Mouse (Mus musculus) c-Kit-negative CD71-positive TER-119-positive erythroid progenitor cells, embryonic 14.5 days (primary cell): ENCODE results near the gene Gid4.
"Not testable (repeated sequence)": the region's sequence is repeated elsewhere in the genome, so short reads cannot be mapped to it uniquely, and the experiment has no call there.

Source experiments
- DNase-seq: peaks from one replicate; pipeline ENCODE4 v3.0.0-alpha.2; 2013; ENCODE audit warnings: low read depth, low spot score

The Gid4 gene

DNA sequence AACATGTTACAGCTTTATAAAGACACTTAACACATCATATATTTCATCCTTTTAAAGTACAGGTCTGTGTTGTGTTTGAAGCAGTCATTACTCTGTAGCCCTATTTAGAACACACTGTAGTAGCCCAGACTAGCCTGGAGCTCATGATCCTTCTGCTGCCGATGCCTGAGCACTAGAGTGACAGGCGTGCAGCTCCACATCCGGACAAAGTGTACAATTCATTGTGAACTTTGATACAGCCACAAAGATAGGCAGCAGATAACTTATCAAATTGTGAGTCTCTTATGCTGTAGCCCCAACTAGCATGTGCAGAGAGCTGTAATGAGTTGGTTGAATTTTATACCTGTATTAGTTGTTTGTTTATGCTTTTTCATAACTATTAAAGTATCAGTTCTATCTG is 10.7 kb downstream of the Gid4 start:
- DNase-seq: no peak

DNA sequence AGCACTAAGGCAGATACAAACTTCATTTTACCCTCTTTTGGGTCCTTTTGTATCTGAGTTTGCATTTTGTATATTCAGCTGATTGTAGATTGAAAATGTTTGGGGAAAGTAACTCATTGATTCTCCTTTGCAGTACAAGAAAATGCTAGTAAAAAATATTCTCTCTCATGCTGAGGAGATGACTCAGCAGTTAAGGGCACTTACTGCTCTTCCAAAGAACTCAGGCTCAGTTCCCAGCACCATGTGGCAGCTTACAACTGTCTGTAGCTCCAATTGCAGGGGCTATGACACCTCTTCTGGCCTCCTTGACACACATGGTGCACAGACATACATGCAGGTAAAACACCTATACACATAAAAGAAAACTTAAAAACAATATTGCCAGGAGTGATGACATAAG is 16.6 kb downstream of the Gid4 start:
- DNase-seq: no peak

DNA sequence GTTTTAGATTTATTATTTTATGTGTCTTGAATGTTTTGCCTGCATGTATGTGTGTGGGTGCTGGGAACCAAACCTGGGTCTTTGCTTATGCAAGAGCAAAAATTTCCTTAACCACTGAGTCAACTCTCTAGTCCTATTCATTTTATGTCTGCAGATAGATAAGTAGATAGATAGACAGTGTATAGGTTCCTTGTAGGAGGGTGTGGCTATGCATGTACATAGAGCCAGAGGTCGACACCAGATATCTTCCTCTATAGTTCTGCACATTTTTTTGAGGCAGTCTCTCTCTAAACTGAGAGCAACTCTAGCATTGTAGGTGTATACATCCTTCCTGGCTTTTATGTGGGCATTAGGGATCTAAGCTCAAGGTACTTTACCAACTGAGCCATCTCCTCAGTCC is 18.2 kb downstream of the Gid4 start:
- DNase-seq: no peak

DNA sequence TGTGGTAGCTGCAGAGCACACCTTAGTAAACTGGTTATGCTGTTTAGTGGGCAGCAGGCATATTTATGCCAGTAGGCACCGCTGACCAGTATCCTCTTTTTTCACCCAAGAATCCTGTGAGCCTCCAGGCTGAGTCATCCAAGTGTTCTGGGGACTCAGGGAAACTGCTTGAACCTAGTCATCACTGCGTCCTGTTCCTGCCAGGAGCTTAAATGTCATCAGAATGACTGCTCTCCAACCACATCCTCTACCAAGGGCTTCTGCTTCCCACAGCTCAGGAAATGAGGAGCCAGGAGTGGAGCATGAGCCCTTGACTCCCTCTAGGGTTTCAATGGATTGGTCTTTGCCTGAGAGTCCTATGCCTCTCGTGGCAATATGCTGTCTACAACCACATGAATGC is 19.7 kb downstream of the Gid4 start:
- no peak for DNase-seq

DNA sequence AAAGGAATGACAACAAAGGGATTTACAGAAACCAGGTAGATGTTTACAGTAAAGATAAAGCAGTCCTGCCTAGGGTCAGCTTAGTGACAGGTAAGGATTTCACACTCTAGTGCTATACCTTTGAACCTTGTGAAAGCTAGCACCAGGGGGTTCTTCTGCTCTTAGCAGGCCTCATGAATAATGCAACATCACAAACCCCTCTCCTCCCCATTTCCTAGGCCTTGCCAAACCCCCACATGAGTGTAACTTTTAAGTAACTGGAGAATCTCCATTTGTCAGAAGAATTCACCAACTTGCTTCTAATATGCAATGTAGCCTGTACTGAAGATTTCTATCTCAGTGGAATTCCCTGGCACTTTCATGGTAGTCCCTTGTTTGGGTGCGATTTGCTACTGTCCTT is 22.7 kb downstream of the Gid4 start:
- DNase-seq: not testable (repeated sequence)

DNA sequence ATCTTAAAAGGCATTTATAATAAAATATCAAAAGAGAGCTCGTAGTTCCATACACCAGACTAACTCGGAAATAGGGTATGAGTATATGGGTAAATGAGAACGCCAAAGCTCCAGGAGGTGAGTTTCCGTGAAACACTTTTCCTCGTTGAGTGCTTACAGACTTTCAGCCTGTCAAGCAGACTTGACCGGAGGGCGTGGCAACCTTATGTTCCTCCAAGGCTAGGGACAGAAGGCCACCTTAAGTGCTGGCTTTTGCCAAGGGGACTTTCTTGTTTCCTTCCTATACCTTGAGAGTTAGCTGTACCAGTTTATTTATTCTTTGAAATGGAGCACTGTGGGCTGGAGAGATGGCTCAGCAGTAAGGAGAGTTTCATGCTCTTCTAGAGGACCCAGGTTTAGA is 23.2 kb downstream of the Gid4 start:
- DNase-seq: no peak

DNA sequence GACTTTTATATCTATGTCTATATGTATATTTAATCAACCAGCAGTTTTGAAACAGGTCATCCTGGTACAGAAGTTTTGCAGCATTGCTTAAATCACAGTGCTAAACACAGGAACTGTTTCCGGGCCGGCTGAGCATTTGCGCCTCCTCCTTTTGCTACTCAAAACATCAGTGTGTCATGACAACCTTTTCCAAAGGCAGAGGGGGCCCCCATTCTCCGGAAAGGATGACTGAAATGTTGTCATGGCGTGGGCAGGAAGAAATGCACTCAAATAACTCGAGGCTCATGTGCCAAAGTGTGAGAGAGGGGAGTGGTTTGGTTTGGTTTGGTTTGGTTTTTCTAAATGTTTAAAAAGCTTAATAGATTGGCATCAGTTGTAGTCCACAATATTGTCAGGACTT is 26.0 kb downstream of the Gid4 start:
- DNase-seq: no peak

DNA sequence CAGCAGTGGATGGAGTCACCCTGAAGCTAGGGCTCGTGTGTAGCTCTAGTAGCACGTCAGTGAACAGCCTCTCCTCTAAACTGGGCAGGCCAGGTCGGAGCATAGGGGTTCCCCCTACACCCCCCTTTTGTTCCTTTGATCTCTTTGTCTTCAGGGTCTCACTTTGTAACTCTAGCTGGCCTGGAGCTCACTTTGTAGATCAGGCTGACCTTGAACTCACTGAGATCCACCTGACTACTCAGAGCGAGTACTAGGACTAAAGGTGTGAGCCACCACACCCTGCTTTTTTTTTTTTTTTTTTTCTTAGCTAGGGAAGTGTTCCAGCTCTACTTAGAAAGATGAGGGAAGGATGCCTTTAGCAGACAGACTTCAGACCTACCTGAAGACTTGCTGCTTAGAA is 27.1 kb downstream of the Gid4 start:
- no peak for DNase-seq

DNA sequence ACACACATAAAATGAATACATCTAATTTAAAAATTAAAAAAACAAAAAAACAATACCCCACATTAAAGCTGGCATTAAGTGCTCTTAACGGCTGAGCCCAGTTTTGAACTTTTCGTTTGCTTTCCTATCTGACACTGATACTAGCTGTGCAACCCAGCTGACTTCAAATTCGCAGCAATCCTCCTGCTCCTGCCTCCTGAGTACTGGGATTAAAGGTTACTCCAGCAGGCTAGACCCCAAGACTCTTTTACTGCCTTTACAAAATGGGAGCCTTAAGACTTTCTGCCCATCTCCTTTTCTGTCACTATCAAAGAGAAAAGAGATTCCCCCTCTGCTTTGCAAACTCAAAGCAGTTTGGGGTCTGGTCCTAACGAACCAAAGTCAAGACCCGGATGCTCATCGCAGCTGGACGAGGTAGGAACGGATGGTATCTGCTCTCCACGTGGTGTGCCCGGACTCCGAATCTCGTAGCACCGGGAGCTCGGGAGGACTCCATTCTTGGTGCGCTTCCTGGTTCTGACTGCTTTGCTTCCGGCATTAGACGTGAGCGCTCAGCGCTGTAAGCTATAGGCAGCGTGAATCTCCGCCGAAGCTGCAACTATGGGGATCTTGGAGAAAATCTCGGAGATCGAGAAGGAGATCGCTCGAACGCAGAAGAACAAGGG is 37.3 kb downstream of the Gid4 start, which contains the start of gene Drg2:
TSS of gene Drg2 (plus strand) at position 512 of the 665 bp plus-strand sequence.
- DNase-seq: peak; percentile 42

DNA sequence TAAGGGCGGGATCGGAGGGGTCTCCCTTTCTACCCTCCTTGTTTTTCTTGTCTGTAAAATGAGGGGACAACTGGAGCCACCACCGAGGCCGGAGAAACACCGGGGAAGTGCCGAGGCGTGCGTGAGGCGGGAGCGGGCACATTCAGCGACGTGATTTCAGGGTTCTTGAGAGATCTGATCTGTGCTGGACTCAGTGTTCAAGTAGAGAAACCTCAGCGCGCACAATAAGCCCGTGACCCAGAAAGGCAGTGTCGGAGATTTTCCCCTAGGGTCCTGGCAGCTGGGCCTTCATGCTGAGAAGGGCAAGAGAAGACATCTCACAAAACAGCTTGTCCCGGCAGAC is 37.8 kb downstream of the Gid4 start:
- DNase-seq: no peak

DNA sequence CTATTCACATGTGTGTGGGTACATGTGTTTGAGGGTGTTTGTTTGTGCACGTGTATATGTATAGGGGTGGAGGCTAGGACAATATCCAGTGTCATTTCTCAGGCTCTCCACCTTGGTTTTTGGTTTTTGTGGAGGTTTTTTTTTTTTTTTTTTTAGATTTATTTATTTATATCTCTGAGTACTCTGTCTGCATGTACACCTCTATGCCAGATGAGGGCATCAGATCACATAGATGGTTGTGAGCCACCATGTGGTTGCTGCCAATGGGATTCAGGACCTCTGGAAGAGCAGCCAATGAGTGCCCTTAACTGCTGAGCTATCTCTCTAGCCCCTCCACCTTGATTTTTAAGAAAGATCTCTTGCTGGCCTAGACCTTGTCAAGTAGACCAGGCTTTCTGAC is 41.0 kb downstream of the Gid4 start:
- DNase-seq: no peak

DNA sequence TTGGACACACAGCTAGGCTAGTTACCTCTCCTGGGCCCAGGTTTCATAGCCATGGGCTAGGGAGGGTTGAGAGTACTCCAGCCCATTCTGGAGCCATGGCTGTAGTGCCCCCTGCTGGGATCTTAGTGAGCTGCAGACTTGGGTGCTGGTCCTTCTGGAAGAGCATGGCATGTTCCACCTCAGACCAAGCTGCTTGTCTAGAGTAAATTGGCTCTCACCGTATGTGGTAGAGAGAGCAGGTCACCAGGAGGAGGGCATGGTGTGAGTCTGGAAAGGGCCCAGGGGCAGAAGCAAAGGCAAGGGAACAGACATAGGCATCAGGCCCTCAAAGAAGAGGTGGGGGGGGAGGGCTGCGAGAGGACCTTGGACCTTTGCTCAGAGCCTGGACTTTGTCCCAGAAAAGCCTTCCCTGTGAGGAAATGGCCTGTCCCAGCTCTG is 49.0 kb downstream of the Gid4 start:
- DNase-seq: no peak

DNA sequence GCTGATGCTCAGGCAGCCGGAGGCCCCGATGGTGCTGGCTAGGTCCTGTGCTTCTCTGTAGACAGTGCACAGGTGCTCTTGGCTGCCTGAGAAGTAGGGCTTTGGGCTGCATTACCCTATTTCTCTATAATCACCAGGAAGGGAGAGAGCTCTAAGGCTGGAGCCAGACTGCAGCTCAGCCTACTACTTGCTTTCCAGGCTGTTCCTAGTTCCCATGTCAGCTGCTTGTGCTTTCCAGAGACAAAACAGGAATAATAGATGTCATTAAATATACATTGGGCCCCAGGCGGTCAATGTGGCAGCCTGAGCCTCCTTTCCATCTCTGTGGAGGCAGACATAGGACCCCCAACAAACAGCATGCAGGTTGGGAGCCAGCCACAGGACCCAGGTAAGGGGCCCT is 52.1 kb downstream of the Gid4 start, which contains the start of gene Myo15:
TSS of gene Myo15 (plus strand) at position 301 of the 400 bp plus-strand sequence.
- no peak for DNase-seq

DNA sequence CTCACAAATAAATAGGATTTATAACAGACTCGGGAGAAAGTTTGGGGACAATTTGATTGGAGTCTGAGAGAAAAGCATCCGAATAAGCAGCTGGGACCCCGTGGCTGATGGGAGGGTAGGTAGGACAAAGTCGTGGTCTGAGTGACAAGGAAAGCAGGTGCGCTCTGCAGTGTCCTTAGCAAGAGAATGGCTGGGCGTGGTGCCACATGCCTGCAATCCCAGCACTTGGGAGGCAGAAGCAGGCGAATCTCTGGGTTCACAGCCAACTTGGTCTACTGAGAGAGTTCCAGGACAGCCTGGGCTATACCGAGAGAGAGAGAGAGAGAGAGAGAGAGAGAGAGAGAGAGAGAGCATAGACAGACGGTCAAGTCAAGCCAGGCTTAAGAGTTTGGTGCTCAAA is 53.8 kb downstream of the Gid4 start:
- DNase-seq: no peak

DNA sequence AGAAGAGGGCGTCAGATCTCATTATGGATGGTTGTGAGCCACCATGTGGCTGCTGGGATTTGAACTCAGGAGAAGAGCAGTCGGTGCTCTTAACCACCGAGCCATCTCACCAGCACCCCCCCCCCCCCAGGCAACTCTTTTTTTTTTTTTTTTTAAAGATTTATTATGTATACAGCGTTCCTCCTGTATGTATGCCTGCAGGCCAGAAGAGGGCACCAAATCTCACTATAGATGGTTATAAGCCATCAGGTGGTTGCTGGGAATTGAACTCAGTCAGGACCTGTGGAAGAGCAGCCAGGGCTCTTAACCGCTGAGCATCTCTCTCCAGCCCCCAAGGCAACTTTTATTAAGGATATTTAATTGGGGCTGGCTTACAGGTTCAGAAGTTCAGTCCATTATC is 57.6 kb downstream of the Gid4 start:
- DNase-seq: no peak

DNA sequence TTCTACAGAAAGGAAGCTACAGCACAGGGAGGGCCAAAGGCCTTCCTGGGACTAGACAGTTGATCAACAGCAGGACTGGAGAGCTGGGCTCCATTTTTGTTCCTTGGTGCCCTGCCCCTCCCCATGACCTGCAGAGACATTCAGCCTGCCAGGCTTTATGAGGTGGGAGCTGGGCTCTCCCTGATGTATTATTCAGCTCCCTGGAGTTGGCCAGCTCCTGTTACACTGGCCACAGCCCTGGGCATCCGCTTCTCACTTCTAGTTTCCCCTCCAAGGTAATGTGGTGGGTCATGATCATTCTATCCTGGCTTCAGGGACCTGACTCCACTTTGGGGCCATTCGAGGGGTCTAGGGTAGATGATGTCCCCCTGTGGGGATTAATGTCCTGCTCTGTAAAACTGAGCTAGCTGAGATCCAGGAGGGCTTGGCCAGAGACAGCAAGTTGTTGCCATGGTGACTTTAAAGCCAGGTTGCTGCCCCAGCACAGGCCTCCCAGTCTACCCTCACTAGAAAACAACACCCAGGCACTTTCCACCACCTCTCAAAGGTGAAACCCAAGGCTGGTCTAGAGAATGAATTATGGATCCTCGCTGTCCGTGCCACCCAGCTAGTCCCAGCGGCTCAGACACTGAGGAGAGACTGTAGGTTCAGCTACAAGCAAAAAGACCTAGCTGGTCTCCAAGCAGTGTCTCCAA is 58.9 kb downstream of the Gid4 start:
- DNase-seq: no peak

DNA sequence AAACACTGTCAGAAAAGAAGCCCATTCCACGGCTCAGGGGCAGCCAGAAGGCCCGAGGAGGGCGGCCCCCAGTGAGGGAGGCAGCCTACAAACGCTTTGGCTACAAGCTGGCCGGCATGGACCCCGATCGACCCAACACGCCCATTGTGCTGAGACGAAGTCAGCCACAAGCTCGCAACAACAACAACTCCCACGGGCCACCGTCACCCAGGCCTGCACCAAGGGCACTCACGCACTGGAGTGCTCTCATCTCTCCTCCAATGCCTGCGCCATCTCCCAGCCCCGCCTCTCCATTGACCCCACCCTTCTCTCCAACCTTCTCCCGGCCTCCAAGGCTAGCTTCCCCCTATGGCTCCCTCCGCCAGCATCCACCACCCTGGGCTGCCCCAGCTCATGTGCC is 61.2 kb downstream of the Gid4 start:
- DNase-seq: no peak

DNA sequence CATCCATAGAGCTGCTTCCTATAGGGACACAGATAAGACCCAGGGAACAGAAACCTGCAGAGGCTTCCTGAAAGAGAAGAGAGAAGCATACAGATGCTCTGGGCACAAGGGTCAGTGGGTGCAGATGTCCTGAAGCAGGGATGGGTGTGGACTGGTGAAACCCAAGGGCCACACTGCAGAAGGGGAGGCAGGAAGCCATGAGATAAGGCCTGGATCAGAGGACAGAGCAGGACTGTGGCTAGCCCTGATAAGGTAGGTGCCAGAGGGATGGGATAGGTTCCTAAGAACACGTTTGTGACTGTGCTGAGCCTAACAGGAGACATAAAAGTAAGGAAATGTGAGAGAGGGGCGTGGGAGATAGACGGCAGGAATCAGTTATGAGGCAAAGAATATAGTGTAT is 69.3 kb downstream of the Gid4 start:
- peak; percentile 62 for DNase-seq

DNA sequence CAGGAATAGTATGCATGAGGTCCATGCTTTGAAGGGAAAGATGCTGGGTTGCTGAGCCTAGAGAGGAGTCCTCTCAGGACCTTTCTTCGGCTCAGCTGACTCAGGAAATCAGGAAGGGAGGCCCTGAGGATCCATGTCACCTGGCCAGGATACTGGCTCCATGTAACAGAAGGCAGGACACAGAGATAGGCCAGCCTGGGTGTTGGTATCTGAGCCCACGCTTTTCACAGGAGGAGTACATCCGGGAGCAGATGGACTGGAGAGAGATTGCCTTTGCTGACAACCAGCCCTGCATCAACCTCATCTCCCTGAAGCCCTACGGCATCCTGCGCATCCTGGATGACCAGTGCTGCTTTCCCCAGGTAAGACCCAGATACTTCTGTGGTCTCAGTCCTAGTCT is 75.8 kb downstream of the Gid4 start:
- no peak for DNase-seq

DNA sequence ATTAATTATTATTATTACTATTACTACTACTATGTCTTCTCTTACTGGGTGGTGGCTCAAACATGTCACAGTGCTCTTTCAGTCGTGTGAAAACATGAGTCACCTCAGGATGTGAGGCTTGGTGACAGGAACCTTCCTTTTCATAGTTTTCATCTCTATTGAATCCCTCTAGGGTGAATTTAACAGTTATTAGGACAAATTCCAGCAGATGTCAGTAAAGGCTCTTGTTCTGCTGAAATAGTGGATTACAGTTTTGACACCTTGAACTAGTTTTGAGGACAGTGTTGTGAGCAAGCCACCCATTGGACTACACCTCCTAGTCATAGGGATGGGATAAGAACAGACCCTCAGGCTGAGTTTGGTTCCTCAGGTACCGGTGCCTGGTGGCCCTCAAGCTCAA is 78.7 kb downstream of the Gid4 start:
- DNase-seq: no peak
